Mouse (Mus musculus) right cerebral cortex, postnatal 25 days (tissue): ENCODE data around the gene Mup12.
"Not testable (repeated sequence)": the region's sequence is repeated elsewhere in the genome, so short reads cannot be mapped to it uniquely, and the experiment has no call there.

Experiments used
- DNase-seq: peaks from one replicate; pipeline ENCODE4 v3.0.0; 2022

Mup12 gene

GRCm38 (mm10) chr4:60741226-60741625 lies at the start of gene Mup12:
Gene Mup12, minus strand, starts transcription at chr4:60741326.
- not testable (repeated sequence) for DNase-seq
